Mouse (Mus musculus): ENCODE data around the gene Tmem11. TPM values are rescaled to one million over a fixed set of nuclear protein-coding genes. Genes with fewer than 3 reads are reported as not detected.

Gene Tmem11
- polyA plus RNA-seq, 1 experiment from 2014 or later: 39.8 TPM

DNA sequence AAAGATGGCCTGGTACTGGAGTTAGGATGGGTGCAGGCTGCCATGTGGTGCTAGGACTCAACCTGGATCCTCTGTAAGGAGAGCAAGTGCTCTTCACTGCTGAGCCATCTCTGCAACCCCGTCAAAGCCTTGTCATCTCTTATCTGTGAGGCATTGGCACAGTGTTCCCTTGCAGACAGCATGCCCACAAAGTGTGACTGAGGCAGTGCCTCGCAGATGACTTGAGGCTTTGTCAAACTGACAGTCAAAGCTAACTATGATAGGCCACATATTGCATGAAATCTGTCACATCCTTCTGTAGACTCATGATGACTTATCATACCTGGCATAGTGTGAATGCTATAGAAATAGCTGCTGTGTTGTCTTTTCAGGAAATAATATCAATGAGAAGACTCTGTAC is 40.9 kb upstream of the Tmem11 start:
- ATAC-seq (ENCODE audit: low FRiP score, low TSS enrichment) (no peak), DNase-seq (ENCODE audit: low spot score) (no peak)
- Histone ChIP-seq H3K36me3 (ENCODE audit: control insufficient read depth, insufficient read depth, low read length) (no peaks in the 10 kb centered on the region), H3K4me1 (replicated peaks; ENCODE audit: control insufficient read depth, insufficient read depth) (no peaks in the 10 kb centered on the region), H3K9me3 (ENCODE audit: control insufficient read depth, low read length) (no peaks in the 10 kb centered on the region), H3K9ac (ENCODE audit: low read length) (no peak overlapping the region), H3K27me3 (ENCODE audit: control insufficient read depth, insufficient read depth, low read length) (no peaks in the 10 kb centered on the region), H3K27ac (replicated peaks) (no peak overlapping the region), H3K4me2 (replicated peaks; ENCODE audit: low read depth) (no peak overlapping the region), H3K4me3 (ENCODE audit: low read depth, low read length) (no peak overlapping the region)
- WGBS: 73% methylated on average over 2 of the region's 2 CpGs
- TF ChIP-seq CTCF (IDR thresholded peaks at IDR 0.05; ENCODE audit: low read depth) (no peak), EP300 (optimal IDR thresholded peaks at IDR 0.05) (no peak)

DNA sequence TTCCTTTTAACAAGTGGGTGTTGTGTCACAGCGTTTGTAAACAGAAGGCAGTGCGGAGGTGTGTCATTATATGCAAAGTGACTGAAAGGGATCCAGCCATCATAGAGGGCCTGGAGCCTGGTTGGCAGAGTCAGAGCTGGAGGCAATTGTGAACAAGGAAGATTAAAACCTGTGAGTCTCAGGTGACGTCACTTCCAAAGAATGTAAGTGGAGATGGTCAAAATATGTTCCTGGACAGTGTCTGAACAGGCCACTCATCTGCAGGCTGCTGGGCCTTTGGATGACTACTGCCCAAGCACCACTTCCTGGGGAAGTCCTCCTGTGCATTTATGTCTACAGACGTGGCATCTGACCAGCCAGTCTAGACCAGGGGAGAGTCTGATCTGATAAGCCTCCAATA is 36.1 kb upstream of the Tmem11 start:
- Histone ChIP-seq H3K4me2 (replicated peaks; ENCODE audit: low read depth) (no peak overlapping the region), H3K4me1 (replicated peaks; ENCODE audit: control insufficient read depth, insufficient read depth) (peaks cover 6% of the 10 kb centered on the region), H3K9ac (ENCODE audit: low read length) (no peak overlapping the region), H3K27ac (replicated peaks) (no peak overlapping the region), H3K9me3 (ENCODE audit: control insufficient read depth, low read length) (no peaks in the 10 kb centered on the region), H3K27me3 (ENCODE audit: control insufficient read depth, insufficient read depth, low read length) (no peaks in the 10 kb centered on the region), H3K4me3 (ENCODE audit: low read depth, low read length) (no peak overlapping the region), H3K36me3 (ENCODE audit: control insufficient read depth, insufficient read depth, low read length) (no peaks in the 10 kb centered on the region)
- DNase-seq (ENCODE audit: low spot score) (no peak), ATAC-seq (ENCODE audit: low FRiP score, low TSS enrichment) (peak; percentile 41)
- 59% methylated on average over 4 of the region's 4 CpGs for WGBS
- TF ChIP-seq CTCF (IDR thresholded peaks at IDR 0.05; ENCODE audit: low read depth): no peak
- no peak for TF ChIP-seq EP300 (optimal IDR thresholded peaks at IDR 0.05)

DNA sequence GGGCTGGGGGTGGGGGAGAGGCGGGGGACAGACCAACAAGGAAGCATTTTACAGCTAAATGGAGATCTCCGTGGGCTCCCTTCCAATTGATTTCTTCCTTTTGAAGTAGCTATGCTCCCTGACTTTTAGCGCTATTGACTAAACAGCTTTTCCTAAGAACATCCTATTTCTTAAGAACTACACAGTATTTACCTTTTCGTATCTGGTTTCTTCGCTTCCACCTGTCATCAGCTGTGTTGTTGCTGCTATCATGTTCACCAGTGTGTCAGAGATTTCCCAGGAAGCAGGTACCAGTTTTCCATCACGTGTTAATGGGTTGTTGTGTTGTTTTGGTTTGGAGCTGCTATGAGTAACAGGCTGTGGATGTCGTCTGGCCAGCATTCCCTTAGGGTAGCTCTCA is 35.4 kb upstream of the Tmem11 start, which contains the start of gene Natd1:
Natd1 (minus strand) TSS at position 260 of the 400 bp plus-strand sequence.
- no peak for ATAC-seq (ENCODE audit: low FRiP score, low TSS enrichment)
- Histone ChIP-seq H3K4me3 (ENCODE audit: low read depth, low read length) (peak within 1 kb of the TSS; percentile 76), H3K4me2 (replicated peaks; ENCODE audit: low read depth) (peak within 1 kb of the TSS; percentile 82), H3K27ac (replicated peaks) (peak within 1 kb of the TSS; percentile 78), H3K4me1 (replicated peaks; ENCODE audit: control insufficient read depth, insufficient read depth) (peaks cover 6% of the 10 kb centered on the region), H3K27me3 (ENCODE audit: control insufficient read depth, insufficient read depth, low read length) (no peaks in the 10 kb centered on the region), H3K36me3 (ENCODE audit: control insufficient read depth, insufficient read depth, low read length) (no peaks in the 10 kb centered on the region), H3K9me3 (ENCODE audit: control insufficient read depth, low read length) (no peaks in the 10 kb centered on the region), H3K9ac (ENCODE audit: low read length) (peak within 1 kb of the TSS; percentile 82)
- DNase-seq (ENCODE audit: low spot score): no peak
- 26% methylated on average over 7 of the region's 7 CpGs for WGBS
- no peak for TF ChIP-seq CTCF (IDR thresholded peaks at IDR 0.05; ENCODE audit: low read depth)
- TF ChIP-seq EP300 (optimal IDR thresholded peaks at IDR 0.05): no peak

DNA sequence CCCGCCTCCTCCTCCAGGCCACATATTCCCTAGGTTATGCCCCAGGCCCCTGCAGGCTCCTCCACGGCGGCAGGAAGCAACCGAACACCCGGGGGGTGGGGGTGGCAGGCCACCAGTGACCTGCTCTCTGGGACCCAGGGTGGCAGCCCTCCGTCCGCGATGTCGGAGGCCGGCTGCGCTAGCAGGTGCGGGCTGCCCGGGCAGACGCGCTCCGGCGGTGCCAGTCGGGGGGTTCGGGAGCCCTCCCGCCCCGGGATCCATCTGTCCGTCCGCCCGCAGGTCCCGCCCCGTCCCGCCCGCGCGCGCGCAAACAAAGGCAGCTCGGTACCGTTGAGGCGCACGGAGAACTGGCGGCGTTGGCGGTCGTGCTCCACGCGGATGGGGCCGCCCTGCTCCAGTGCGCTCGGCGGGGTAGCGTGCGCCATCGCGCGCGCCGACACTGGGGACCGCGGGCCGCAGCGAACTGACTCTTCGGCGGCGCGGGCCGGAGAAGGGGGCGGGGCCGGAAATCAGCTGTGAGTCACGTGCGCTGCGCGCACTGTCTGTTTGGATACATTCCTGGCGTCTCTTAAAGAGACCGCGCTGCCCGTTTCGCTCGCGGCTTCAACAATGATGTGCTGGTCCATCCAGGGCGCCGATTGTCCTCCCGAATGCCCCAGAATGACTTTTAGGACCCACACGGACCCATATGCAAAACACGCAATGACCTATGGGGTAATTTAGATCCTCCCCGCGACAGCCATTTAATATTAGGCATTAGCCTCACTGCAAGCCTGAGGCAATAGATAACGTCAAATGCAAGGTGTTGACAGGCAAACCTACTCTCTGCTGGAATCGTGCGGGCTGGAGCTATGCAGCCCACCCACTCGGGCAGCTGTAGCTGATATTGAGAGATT is 34.5 kb upstream of the Tmem11 start:
- H3K27me3 ChIP-seq (ENCODE audit: control insufficient read depth, insufficient read depth, low read length): no peaks in the 10 kb centered on the region
- H3K9ac ChIP-seq (ENCODE audit: low read length): peak overlapping the region; percentile 82
- H3K4me1 ChIP-seq (replicated peaks; ENCODE audit: control insufficient read depth, insufficient read depth): peaks cover 6% of the 10 kb centered on the region
- no peaks in the 10 kb centered on the region for H3K36me3 ChIP-seq (ENCODE audit: control insufficient read depth, insufficient read depth, low read length)
- under 1% methylated on average over 78 of the region's 86 CpGs for WGBS
- ATAC-seq (ENCODE audit: low FRiP score, low TSS enrichment) (peak; percentile 86), DNase-seq (ENCODE audit: low spot score) (peak; percentile 91)
- peak overlapping the region; percentile 82 for H3K4me2 ChIP-seq (replicated peaks; ENCODE audit: low read depth)
- H3K4me3 ChIP-seq (ENCODE audit: low read depth, low read length): peak overlapping the region; percentile 76
- H3K9me3 ChIP-seq (ENCODE audit: control insufficient read depth, low read length): no peaks in the 10 kb centered on the region
- 0 out of 2 replicates have a peak, but pooled peaks have one; percentile 1 for TF ChIP-seq CTCF (IDR thresholded peaks at IDR 0.05; ENCODE audit: low read depth)
- TF ChIP-seq EP300 (optimal IDR thresholded peaks at IDR 0.05): no peak
- H3K27ac ChIP-seq (replicated peaks): peak overlapping the region; percentile 78

DNA sequence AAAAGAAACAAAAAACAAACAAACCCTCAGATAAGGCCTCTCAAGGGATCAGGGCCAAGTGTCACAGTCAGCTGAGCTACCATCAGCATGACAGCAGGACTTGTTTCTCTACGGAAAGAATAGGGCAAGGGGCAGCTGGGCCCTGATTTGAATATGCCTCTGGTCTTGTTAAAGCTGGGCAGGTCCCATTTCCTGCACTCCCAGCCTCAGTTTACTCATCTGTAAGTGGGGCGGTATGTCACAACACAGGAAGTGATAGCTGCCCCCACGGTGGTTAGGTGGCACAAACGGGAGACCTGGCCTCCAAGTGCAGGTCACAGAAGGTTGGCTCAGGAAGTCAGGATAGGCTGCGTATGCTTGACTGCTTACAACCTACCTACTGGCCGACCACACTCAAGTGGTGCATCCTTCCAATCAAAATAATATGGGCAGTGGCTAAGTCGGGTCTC is 33.5 kb upstream of the Tmem11 start:
- no peaks in the 10 kb centered on the region for H3K9me3 ChIP-seq (ENCODE audit: control insufficient read depth, low read length)
- no peaks in the 10 kb centered on the region for H3K36me3 ChIP-seq (ENCODE audit: control insufficient read depth, insufficient read depth, low read length)
- H3K27me3 ChIP-seq (ENCODE audit: control insufficient read depth, insufficient read depth, low read length): no peaks in the 10 kb centered on the region
- peaks cover 6% of the 10 kb centered on the region for H3K4me1 ChIP-seq (replicated peaks; ENCODE audit: control insufficient read depth, insufficient read depth)
- DNase-seq (ENCODE audit: low spot score): no peak
- WGBS: 23% methylated on average over 7 of the region's 7 CpGs
- H3K4me2 ChIP-seq (replicated peaks; ENCODE audit: low read depth): peak overlapping the region; percentile 82
- H3K27ac ChIP-seq (replicated peaks): no peak overlapping the region
- peak overlapping the region; percentile 76 for H3K4me3 ChIP-seq (ENCODE audit: low read depth, low read length)
- TF ChIP-seq EP300 (optimal IDR thresholded peaks at IDR 0.05) (no peak), CTCF (IDR thresholded peaks at IDR 0.05; ENCODE audit: low read depth) (no peak)
- no peak for ATAC-seq (ENCODE audit: low FRiP score, low TSS enrichment)
- no peak overlapping the region; the same call in 1 of the 2 replicates for H3K9ac ChIP-seq (ENCODE audit: low read length)

DNA sequence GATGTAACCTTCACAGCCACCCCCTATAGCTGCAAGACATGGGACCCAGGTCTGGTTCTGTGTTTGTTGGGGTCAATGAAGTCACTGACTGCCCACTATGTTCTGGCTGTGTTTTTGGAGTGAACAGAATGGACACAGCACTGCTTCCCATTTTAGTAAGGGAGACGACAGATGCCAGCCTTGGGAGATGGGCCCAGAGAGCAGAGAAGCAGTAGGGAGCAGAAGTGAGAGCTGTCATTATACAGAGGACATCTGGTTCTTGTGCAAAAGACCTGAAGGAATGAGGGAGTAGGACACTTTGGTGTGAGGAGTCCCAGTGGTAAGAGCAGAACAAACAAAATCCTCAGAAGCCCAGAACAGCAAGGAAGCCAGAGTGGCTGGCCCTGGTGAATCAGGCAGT is 30.6 kb upstream of the Tmem11 start:
- Histone ChIP-seq H3K4me1 (replicated peaks; ENCODE audit: control insufficient read depth, insufficient read depth) (peaks cover 6% of the 10 kb centered on the region), H3K9ac (ENCODE audit: low read length) (no peak overlapping the region), H3K4me3 (ENCODE audit: low read depth, low read length) (no peak overlapping the region), H3K27me3 (ENCODE audit: control insufficient read depth, insufficient read depth, low read length) (no peaks in the 10 kb centered on the region), H3K9me3 (ENCODE audit: control insufficient read depth, low read length) (no peaks in the 10 kb centered on the region), H3K4me2 (replicated peaks; ENCODE audit: low read depth) (no peak overlapping the region), H3K27ac (replicated peaks) (no peak overlapping the region), H3K36me3 (ENCODE audit: control insufficient read depth, insufficient read depth, low read length) (peaks cover 8% of the 10 kb centered on the region)
- no peak for ATAC-seq (ENCODE audit: low FRiP score, low TSS enrichment)
- WGBS: 67% methylated on average over 1 of the region's 1 CpGs
- no peak for TF ChIP-seq CTCF (IDR thresholded peaks at IDR 0.05; ENCODE audit: low read depth)
- no peak for DNase-seq (ENCODE audit: low spot score)
